Mouse (Mus musculus) heart, postnatal 25 days (tissue): ENCODE data around the gene Orc5. TPM values are rescaled to one million over a fixed set of nuclear protein-coding genes. Genes with fewer than 3 reads are reported as not detected.
"Not testable (repeated sequence)": the region's sequence is repeated elsewhere in the genome, so short reads cannot be mapped to it uniquely, and the experiment has no call there.

Source experiments
- DNase-seq: peaks from one replicate; pipeline ENCODE4 v3.0.0; 2022; ENCODE audit warnings: low spot score
- intact Hi-C: fragments of 180-260 bp; cut with DNase I; formaldehyde crosslinking; loops from one replicate; pipeline ENCODE4 v1.15.1; 2025
- total RNA-seq, 2 experiments: library from RNA; stranded (reverse); gene quantifications; 2 replicates each; pipeline ENCODE4 v1.2.3; 2021

Orc5 gene
- total RNA-seq, 2 experiments from 2014 or later: 7.5 to 7.7 TPM

DNA sequence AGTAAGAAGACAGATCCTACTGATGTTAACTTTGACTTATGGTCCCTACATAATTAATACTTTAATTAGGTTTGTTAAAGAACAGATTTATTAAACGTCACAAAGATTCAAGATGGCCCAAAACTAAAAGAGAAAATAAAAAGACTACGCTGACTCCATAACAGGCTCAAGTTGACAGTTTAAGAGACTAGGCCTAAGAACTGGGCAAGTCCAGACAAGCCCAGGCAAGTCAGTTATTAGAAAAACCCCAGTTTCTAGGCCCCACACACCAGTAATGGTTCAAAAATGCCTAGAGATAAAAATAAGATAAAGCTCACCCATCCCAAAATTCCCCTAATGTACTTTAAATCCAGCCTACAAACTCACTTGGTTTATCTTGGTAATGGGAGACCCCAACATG, 7.6 kb downstream of the Orc5 start:
- no peak for DNase-seq
- intact Hi-C loops: no loop called here

DNA sequence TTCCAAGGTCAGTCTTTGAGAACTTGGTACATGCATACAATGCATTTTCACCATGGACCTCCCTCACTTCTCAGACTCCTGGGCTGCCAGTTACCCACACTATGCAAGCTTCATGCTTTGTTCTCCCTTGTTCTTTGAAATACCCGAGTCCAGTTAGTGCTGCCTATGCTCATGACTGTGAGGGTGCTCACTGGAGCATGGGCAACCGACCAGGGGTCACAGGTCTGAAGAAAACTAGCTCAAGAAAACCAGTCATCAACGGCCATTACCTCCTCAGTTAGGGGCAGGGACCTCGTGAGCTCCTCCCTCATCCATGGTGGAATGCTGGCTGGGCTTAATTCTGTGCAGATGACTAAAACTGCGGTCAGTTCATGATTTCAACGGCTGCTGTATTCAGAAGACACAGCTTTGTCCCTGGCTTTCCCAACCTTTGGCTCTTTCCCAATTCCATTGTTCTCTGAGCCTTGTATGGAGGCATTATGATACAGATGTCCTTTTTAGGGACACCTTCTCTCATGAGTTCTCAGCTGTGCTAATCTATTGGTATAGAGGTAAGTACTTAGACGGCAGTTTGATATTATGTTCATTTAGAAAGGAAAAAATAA, 11.1 kb downstream of the Orc5 start:
- intact Hi-C loops: no loop called here
- DNase-seq: no peak

DNA sequence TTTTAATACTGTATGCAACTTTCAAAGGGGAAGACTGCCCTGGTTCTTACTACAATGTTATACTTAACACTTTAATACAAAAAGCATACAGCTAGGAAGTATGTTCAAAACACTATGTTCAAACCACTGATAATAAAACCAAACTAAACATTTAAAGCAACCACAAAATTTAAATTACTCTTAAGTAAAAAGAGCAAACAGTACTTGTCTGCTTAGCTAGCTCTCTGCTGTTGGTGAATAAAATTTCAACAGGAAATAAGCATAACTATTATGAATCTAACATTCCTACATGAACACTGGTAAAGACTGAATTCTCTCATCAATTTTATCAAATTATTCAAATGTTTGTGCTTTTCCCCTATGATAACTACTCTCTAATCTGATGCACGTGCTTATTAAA, 13.5 kb downstream of the Orc5 start:
- intact Hi-C loops: no loop called here
- DNase-seq: no peak

DNA sequence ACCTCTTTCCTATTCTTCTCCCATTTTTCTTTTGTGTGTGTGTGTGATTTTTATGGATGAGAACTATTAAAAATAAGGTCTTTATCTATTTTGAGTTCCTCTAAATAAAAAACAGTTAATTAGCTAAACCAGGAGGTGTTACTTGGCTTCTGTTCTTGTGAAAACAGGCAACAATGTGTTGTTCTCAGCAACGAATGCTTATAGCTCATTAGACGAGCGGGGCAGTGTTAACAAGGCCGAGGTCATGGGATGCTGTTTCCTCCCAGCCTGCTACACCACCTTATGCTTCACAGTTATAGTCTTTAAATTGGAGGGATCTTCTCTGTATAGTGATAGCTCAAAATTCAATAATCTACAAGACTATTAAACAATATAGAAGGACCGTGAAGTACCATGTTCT, 17.7 kb downstream of the Orc5 start:
- intact Hi-C loops: no loop called here
- DNase-seq: no peak

DNA sequence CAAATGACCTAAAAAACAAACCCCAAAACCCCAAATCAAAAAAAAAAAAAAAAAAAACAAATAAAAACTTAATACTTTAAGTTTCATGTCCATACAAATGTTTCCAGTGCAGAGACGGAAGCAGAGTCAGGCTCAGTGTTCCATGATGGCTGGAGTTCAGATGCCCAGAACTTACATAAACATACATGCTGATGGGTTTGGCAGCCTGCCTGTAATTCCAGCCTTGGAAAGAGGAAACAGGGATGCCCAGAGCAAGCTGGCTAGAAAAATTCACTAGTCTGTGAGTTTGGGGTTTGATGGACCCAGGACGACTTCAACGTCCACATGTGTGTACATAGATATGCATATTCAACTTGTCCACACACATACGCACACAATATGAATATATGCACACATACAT, 27.6 kb downstream of the Orc5 start:
- no peak for DNase-seq
- intact Hi-C loops: no loop called here

DNA sequence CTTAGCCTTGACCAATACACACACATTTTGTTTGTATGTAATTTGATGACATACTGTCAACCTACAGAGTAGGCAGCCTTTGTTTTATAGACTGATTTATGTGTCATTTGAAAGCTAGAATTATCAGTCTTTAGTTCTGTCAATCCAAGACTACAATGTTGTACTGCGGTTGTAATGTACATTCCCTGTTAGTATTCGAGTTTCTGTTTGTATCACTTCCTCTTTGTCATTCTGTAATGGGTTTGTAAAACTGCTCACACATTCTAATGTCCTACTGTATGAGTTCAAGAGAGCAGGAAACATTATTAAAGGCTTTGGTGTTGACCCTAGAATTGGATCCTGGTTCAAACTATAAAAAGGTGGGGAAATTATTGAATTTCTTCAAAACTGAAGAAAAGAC, 30.5 kb downstream of the Orc5 start:
- no peak for DNase-seq
- intact Hi-C loops: loop anchor here (5.0 kb wide), 2 partner anchors 532 to 587 kb away; no protein-coding TSS in a partner anchor

DNA sequence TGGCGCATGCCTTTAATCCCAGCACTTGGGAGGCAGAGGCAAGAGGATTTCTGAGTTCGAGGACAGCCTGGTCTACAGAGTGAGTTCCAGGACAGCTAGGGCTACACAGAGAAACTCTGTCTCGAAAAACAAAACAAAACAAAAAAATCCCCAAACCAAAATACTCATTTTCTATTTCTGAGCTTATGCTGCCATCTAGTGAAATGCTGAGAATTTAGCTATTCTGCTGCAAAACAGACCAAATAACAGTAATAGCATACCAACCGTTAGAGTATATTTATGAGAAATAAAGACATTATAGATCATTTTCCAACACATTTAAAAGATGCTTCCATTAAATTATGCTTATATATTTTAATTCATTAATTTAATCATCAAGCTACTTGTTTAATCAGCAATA, 34.5 kb downstream of the Orc5 start:
- not testable (repeated sequence) for DNase-seq
- intact Hi-C loops: loop anchor here (5.0 kb wide), 2 partner anchors 528 to 583 kb away; no protein-coding TSS in a partner anchor

DNA sequence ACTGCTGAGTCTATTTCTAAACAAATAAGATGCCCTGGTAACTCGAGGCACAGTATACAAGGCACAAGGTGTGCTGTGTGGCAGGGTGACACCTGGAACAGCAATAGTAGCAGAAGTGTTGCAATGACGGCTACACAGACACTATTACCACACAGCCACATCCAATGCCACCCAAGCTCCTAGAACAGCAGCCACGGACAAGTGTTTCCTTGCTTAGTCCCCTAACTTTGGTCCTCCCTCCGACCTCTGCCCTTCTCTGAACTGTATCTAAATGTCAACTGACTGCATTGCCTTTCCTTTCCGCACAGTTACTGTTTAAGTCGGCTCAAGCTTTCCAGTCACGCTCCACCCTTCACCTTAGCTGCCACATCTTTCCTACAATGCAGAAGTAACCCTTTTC, 36.0 kb downstream of the Orc5 start:
- intact Hi-C loops, DNase-seq: not testable (repeated sequence)

DNA sequence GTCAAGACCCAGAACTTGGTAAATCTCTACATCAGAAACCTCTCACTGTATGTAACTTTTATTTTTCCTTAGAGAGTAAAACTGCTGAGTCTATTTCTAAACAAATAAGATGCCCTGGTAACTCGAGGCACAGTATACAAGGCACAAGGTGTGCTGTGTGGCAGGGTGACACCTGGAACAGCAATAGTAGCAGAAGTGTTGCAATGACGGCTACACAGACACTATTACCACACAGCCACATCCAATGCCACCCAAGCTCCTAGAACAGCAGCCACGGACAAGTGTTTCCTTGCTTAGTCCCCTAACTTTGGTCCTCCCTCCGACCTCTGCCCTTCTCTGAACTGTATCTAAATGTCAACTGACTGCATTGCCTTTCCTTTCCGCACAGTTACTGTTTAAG, 37.6 kb downstream of the Orc5 start:
- intact Hi-C loops, DNase-seq: not testable (repeated sequence)

DNA sequence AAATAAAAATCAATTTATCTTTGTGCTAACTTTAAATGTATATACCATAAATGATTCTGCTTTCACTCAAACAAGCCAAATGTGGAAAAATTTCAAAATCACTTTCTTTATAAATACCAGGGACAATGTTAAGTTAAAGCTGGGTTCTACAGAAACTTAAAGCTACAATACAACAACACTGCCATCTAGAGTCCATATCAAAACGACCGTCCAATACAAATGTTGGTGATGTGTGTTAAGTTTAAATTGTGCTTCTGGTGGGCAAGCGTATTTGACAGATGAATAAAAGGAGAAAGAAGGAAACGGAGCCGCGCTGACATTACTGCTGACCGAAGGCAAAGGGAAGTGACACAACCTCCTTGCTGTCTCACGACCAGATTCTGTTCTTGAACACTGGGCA, 38.4 kb downstream of the Orc5 start:
- DNase-seq: no peak
- intact Hi-C loops: no loop called here

DNA sequence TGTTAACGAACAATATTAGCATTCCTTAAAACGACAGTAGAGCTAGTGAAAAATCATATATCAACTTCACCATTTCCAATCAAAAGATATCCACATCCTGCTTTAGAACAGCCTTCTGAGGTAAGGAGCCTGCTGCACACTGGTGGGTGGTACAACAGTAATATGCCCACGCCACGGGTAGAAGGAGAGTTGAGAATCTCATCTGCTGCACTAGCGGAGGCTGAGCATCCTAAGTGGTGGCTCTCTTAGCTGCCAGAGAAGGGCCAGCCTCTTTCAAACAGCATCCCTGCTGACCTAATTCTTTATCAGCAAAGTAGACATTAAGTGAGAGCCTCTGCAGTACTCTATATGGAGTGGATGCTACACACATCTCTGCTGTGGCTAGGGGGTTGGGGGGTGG, 41.7 kb downstream of the Orc5 start:
- no peak for DNase-seq
- intact Hi-C loops: loop anchor here (5.0 kb wide), 1 partner anchor 571 kb away; no protein-coding TSS in a partner anchor

DNA sequence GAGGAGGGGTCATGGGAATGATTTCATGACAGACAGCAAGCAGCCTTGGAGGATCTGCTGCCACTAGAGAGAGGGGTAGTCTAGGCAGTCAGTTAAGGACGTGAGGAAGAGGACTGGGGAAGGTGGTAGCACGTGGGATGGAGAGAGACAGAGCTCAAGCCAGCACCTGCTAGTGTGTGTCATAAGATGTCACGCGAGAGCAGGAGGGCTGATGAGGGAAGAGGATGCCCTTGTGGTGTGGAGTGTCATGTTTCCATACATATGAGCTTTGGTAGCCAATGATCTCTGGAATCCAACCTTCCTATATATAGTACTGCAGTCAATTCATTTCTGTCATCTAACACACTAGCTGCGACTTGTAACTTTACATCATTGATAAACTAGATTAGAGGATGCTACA, 50.8 kb downstream of the Orc5 start:
- no peak for DNase-seq
- intact Hi-C loops: no loop called here

DNA sequence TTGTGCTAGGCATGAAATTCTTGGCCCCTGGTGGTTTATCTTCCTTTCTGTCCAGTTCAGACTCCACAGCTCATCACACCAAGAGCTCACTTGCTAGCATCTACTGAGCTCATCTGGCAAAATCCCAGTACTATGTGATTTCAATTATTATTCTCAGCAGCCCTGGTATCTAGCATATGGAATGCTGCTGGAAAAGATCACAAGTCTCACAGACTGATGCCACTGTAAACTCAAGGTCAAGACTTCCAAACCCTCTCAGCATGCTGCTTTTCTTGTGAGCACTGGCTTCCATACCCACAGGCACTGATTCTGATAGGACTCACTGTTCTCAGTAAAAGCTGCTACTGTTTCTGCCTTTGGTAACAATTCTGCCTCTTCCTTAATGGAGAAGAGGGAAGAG, 59.1 kb downstream of the Orc5 start:
- DNase-seq: no peak
- intact Hi-C loops: no loop called here

DNA sequence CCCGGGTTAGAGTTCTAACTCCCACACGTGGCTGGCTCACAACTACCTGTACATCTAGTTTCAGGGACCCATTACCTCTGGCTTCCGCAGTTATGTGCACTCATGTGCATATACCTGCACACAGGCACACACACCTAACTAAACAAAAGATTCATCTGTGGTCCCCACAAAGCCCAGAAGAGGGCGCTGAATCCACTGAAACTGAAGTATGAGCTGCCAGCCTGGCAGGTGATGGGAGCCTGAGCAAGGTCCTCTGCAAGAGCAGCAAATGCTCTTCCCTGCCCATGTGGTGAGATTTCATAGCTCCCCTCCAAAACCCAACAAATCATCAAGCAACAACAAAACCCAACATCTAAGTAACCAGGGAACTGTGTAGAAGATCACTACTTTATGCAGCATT, 61.1 kb downstream of the Orc5 start:
- intact Hi-C loops: no loop called here
- DNase-seq: no peak

DNA sequence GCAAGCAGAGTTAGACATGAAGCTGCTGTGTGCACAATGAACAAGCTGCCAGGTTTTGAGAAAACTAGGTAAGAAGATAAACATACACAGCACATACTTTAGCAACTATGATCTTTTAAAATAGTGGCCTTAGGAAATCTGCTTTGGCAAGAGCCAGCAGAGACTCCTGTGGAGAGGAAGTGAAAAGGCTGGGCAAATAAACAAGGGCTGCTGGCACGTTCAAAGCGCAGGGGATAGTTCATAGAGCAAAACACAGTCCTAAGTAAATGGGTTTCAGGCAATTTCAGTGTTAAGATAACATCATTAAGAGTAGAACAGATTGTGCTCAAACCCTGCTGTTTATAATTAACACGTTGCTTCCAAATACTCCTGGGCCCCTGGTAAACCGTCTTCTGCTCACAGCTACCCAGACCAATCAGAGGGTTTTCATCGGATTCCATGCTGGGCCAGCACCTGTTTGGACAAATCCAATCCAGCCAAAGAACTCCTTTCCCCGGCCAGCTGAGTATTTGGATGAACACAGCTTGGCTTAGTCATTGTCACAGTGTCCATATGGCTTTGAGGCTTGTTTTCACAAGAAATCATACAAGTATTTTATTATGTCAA, 63.5 kb downstream of the Orc5 start:
- DNase-seq: no peak
- intact Hi-C loops: no loop called here

DNA sequence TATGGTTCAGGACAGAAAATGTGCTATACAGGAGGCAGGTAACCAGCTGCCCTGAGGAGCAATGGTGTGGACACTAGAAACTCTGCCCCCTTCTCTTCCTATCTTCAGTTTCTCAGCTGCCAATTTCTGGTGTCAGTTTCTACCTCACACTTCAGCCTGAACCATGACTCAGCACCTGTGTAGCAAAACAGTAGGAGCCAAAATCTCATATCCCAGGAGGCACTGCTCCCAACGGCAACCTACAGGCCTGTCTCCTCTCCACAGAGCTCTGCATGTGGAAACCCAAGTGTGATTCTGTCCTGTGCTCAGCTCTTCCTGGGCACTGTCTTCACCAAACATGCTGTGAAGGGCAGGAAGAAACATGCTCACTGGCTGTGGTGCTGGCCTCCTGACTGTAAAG, 64.5 kb downstream of the Orc5 start:
- intact Hi-C loops: no loop called here
- no peak for DNase-seq

DNA sequence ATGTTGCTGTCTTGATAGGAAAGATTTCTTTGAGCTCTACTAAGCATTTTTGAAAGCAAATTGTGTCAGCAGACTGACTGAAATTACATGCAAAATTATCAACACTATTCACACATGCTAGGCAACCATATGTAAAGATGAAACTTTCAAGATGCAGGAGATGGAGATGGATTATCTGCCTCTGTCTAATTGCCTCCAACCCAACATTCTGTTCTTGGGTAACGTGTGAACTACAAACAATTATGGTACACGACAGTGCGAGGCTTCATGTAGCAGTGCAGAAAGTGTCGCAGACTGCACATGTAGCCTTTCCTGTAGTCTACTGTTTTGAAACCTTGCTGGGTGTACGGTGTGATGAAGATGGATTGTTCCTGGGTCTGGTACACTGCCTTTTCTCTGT, 67.7 kb downstream of the Orc5 start:
- no peak for DNase-seq
- intact Hi-C loops: no loop called here

DNA sequence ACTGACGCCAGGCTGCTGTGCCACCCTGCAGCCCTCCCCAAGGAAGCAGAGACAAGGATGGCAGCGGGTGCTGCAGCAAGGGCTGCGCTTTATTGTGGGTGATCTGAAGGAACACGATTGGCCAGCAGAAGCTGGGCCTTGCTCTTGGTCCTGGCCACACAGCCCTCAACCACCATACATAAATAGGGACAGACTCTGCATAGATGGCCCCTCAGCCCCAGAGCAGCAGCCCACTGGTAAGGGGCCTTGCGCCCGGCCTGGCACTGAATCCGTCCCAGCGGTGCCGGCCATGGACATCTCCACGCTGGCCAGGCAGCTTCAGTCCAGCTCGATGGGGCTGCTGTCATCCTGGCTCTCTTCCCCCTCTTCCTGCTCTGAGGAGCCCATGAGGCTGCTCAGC, 77.8 kb downstream of the Orc5 start:
- DNase-seq, intact Hi-C loops: not testable (repeated sequence)

DNA sequence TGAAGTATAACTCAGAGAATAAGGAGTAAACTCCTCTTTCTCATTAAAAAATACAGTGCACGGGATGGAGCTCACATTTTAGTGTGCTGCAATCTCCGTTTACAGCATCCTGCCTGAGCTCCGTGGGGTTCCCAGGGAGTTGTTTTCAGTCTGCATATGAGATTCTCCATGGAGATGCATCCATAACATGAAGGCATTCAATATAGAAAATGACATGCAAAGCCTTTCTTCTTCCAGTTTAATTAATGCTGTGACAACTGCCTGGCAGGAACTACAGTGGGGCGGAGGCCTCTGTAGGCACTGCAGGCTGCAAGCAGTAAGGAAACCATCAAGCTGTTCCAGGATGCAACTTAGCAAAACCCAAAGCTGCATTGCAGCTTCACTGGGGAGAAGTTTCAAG, 79.0 kb downstream of the Orc5 start:
- DNase-seq: no peak

DNA sequence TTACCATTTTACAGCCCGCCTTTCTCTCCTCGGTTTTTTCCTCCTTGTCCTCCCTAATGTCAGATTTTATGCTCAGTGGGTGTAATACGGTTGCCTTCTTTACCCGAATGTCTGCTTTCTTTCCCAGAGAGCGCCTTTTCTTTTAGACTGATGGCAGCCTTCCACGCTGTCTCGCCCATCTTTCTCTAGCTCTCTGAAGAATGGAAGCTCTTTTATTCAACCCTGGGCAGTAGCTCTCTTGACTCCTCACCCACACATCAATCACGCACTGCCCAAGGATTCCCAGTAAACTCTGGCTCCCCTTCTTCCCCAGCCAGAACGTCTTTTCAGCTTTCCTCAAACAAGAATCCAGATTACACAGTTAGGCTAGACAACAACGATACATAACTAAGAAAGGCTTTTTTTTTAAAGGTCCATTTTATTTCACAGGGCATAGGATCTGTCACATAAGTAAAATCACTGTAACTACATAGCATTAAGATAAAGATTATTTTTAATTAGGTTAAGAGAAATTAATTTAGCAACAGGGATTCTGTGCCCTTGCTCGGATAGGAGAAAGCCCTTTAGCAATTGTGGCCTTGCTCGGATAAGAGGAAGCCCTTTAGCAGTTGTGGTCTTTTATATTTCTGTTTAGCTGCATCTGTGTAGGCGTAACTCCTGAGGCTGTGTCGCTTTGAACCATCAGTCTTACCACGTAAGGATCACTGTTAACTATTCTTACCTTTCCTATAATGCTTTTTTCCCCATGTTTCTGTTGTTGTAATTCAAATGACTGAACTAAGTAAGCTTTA, 97.2 kb downstream of the Orc5 start:
- no peak for DNase-seq
- intact Hi-C loops: no loop called here

More for the DNA sequence above, 79.0 kb downstream of the Orc5 start:
- intact Hi-C loops: no loop called here

DNA sequence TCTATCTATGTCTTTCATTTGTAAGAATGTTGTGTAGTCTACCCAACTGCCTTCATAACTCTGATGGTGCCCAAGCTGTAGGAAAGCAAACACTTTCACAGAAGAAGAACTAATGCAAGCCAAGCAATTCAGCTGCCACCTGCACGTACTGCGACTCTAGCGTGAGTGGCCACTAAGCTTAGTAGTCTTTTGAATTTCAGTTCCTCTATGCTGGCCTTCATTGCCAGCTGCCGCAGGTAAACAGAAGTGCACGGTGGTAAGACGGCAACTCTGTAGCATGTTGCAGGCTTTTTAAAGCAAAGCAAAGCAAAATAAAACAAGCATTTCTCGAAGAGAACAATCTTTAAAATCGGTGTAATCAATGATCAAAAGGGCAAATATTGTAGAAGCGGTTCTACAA, 97.8 kb downstream of the Orc5 start:
- intact Hi-C loops: no loop called here
- DNase-seq: no peak
